Mouse (Mus musculus): Measurements from ENCODE around the gene Hoxd10. TPM values are rescaled to one million over a fixed set of nuclear protein-coding genes. Genes with fewer than 3 reads are reported as not detected.
A peak's percentile ranks its signal among the peaks of the same experiment; 100 is the strongest.

Gene Hoxd10
- total RNA-seq, 4 experiments from 2014 or later: not detected

DNA sequence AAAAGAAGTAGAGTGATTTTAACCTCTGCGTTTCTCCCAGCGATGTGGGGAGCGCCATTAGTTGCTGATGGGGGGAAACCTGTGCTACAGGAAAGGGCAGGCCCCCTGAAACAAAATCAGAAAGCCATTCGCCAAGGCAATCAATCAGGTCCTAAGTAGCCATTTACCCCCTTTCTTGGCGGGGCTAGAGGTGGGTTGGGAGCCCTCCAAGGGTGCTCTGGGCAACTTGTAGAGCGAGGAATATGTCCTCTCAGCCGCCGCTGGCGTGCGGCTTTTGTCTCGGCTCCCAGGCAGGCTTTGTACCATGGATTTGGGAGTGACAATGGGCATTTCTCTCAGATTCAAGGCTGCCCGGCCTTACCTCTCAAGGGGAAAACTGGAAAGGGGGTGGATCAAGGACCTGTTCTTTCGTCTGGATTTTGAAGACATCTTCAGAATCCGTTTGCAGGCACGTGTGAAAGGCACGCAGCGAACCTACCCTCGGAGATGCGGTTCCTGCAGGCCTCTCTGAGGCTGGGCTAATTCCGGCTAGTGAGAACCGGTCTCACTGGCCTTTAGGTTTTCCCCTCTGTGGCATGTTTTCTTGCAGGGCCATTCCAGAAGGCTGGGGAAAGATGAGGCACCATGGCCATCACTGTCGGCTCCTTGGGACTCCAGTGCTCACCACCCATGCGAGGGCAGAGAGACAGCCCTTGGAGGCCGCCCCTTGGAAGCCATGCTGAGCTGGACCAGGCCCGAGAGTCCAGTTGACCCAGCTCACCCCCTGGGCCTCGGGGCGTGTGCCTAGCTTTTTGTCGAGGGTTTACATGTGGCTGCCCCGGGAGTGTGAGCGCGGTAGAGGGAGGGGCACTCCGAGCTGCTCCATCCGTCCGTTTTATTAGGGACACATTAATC lies 5.0 kb downstream of the Hoxd10 start:
- no peak for DNase-seq

DNA sequence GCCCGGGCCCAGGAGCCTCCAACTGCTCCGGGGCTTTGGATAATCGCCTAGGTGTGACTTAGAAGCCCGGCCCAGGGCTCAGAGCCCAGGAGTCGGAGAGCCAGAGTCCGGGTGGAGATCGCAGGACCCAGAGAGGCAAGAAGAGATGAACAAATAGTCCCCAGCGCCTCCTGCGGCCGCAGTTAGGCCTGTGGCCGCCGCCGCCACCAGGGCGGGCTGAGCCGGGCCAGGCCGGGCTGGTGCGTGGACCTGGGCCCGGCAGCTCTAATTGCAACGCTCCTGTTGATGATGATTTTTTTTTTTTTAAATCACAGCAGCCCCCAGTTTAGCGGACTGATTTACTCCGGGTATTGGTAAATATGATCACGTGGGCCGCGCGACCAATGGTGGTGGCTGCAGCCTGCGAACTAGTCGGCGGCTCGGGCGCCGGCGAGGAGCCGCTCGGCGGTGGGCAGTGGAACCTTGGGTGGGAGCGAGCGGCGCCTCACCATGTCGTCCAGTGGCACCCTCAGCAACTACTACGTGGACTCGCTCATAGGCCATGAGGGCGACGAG lies 5.9 kb downstream of the Hoxd10 start, which contains the start of gene Hoxd9:
Hoxd9 (plus strand) TSS at position 161 of the 555 bp plus-strand sequence.
- DNase-seq: peak; percentile 60

DNA sequence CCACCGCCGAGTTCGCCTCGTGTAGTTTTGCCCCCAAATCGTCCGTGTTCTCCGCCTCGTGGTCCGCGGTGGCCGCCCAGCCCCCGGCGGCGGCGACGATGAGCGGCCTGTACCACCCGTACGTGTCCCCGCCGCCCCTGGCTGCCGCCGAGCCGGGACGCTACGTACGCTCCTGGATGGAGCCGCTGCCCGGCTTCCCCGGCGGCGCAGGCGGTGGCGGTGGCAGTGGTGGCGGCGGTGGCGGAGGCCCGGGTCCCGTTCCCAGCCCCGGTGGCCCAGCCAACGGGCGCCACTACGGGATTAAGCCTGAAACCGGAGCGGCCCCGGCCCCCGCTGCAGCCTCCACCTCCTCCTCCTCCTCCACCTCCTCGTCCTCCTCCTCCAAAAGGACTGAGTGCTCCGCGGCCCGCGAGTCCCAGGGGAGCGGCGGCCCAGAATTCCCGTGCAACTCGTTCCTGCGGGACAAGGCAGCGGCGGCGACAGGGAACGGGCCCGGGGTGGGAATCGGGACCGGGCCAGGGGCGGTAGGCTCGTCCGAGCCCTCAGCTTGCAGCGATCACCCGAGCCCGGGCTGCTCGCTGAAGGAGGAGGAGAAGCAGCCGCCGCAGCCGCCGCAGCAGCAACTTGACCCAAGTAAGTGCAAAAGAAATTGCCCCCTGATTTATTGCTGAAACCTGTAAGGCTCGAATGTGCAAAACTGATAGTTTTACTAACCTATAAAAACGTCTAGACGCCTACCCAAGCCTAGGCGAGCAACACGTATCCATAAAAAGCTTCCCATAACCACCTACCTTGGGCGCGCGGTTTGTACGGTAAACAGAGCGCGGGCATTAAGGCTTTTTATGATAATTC lies 6.7 kb downstream of the Hoxd10 start:
- DNase-seq: no peak

DNA sequence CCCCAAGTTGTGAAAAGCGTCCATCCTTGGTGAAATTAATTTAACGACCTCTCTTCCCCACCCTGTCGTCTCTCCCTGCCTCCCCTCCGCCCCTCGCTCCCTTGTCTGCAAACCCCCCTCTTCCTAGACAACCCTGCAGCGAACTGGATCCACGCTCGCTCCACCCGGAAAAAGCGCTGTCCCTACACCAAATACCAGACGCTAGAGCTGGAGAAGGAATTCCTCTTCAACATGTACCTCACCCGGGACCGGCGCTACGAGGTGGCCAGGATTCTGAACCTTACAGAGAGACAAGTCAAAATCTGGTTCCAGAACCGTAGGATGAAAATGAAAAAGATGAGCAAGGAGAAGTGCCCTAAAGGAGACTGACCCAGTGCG lies 7.3 kb downstream of the Hoxd10 start:
- no peak for DNase-seq

DNA sequence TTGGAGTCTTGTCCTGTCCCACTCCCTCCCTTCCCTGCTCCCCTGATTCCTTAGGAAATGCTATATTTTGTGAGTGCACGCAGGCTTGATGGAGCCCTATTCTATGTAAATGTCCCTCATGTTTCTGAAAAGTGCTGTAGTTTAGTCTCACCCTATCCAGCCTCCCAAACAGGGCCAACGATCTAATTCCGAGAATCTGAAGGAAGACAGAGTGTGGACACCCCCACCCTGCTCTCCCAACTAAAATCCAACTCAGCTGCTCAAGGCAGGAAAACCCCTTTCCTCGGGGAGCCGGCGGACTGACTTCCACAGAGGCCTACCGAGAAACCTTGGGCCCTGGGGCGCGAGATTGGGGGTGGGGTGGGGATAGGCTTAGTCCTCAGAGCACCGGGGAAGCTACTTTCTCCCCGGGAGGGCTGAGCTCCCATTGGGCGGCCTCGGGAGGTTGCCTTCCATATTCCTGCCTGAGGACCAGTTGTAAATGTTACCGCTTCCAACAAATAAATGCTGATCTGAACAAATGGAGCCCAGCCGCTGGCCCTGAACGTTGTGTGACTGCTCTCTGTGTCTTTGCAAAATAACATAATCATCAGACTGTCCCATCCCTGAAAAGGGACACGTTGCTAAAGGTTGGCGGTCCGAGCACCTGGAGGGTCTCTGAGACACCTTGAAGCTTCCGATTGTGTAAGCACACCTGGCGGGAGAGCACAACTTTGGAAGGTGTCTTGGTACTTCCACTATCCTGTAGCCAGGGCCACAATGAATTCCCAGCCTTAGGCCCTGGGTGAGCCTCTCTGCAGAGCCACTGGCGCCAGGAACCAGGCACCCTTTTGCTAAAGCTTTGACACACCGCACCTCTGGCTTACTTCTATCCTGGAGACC lies 8.2 kb downstream of the Hoxd10 start:
- no peak for DNase-seq

DNA sequence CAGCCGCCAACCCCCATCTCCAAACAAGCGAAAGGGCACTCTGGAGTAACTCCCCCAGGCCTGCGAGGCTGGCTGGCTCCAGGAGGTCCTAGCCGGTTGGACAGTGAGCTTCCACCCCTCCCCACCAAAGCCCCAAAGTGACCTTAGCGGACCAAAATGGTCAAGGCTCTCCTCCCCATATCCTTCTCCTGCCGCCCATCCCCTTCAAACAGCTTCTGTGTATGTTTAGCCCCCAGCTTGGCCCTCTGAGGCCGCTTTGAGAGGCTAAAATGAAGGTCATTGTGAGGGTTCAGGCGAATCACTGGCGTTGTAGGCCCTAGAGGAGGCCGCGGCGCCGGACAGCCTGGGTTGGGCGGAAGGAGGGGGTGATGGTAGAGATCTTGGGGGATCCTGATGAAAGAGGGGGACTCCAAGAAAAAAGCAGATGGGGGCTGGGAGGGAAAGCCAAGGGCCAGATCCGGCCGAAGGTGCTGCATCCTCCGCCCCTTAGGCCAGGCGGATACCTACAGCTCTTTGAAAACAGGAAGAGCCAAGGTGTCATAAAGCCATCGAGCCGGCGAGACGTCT lies 8.9 kb downstream of the Hoxd10 start:
- DNase-seq: no peak

DNA sequence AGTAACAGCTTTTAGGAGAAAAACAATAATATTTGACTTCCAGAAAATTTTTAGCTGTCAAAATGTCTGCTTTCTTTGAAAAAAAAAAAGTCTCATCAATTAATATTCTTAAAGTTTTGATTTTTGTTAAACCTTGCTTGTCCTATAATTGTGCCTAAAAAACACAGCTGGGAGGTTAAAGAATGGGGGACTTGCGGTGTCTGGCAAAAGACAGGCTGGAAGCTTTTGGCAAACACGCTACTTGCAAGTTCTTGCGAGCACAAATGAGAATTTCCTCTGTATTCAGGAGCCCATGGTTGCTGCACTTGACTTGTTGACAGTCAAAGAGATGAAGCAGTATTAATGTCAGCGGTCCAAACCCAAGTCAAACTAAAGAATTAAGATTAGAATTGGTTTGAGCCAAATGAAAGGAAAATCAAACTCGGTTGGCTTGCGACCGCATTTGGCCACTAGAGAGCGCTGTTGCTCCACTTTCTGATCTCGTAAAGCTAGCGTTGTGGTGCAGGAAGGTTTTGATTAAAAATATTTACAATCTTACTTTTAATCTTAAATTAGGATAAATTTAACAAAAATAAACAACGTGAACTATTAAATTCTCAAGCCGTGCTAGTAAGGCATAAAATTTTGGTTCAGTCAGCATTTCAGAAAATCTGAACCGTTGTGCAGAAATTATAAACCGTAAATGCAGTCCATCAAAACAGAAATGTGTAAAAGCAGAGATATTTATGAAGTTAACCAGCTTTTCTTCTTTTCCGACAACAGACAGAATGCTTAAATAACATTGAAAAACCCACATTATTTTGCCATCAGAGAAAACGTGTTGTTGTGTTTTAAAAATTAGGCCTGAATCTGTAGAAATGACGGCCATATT lies 10.5 kb downstream of the Hoxd10 start:
- peak; percentile 44 for DNase-seq

DNA sequence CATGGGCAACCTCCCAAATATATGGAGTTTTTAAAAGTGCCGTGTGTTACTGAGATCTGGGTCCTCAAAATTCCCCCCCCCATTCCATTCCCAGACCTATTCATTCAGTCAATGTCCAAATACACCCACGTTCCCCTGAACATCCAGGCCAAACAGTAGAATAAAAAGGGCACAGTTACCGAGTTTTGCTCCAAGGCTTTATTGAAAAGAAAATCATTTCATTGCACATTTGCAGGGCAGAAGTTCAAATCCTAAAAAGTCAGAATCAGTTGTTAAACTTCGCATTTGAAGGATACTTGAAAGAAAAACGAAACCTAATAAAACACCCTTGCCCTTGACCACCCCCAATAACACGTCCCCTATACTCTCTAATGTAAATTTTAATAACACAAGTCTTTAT lies 11.1 kb downstream of the Hoxd10 start:
- DNase-seq: no peak

DNA sequence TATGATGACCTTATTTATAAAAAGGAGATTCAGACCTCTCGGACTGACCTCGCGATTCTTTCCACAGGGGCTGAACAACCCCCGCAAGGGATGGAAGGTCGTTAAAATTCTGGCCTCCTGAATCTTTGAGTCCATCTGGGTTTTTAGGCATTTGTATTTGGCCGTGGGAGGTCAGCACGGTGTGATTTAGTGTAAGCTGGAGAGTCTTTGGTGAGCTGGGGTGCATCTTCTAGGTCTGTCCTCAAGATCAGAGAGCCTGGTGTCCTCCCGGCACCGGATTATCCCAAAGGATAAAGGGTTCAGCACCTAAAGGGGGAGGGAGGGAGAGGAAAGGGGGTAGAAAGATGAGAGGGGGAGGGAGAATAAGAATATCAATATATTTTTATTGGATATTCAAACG lies 11.6 kb downstream of the Hoxd10 start:
- no peak for DNase-seq

DNA sequence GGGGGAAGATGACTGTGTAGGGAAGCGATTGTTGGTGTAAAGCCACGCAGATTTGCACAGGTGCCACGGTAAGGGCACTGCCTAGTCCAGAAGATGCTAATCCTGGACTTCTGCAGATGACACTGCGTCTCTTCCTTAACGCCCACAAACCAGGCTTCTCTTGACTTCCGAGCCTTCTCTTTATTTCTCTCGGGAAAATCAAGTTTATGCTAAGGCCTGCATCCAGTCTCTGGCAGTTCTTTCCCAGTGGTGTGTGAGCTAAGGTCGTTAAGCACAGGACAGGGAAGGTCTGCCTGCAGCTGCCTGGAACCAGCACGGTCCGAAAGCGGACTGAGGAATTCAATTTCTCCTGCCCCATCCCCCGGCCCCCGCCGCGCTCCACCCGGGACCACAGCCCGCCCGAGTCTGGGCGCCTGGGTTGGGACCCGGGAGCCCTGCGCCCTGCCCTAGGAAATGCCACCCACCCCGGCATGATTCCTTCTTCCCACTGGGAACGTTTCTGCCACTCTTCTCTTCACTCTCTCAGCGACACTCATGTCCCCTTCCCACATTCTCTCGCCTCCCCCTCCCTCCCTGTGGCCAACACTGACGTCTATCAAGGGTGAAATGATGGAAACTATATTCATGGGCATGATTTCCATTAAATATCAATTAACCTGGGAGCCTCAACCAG lies 12.1 kb downstream of the Hoxd10 start:
- DNase-seq: no peak

DNA sequence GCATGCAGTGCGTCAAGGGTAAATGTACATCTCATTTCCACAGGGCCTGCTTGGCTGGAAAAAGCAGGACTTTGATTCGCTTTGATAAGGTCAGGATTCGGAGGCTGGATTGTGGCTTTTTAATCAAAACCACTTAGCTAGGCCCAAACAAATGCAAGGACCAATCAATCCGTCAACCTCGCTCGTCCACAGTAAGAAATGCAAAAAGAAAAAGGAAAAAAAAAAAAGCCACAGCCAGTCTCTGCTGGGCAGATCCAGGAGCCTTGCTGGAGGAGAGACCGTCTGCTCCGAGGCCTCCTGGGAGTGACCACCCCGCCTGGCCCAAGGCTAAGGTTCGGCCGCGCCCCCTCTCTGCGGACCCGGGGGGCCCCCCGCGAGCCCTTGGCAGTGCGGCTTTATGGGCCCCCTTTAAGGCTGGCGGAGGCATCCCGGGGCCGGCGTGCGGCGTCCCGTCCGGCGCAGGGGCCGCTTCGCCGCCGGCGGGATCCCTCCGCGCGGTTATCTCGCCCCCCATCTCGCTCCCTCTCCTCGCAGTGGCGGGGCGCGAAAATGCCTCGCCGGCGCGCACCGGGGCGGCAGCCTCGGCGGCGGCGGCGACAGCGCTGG lies 12.8 kb downstream of the Hoxd10 start, which contains the start of gene Hoxd8:
Hoxd8 (plus strand) TSS at position 223 of the 606 bp plus-strand sequence.
- DNase-seq: peak; percentile 68

DNA sequence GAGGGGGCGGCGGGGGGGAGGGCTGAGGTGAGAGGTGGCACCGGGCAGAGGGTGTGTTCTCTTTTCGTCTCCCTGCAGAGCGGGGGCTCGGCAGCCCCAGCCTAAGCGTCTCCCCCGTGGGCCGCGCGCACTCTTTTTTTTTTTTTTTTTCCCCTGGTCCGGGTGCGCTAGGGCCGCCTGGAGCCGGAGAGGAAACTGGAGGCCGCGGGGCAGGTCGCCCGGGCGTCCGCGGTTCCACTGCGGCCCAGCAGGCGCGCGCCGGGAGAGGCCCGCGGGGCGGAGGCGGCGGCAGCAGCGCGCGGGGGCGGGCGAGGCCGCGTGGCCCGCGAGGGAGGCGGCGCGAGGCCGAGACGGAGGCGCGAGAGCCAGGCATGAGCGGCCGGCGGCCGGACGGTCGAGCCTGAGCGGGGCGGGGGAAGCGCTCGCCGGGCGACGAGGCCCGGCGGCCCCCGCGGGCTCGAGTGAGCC lies 13.3 kb downstream of the Hoxd10 start:
- no peak for DNase-seq

DNA sequence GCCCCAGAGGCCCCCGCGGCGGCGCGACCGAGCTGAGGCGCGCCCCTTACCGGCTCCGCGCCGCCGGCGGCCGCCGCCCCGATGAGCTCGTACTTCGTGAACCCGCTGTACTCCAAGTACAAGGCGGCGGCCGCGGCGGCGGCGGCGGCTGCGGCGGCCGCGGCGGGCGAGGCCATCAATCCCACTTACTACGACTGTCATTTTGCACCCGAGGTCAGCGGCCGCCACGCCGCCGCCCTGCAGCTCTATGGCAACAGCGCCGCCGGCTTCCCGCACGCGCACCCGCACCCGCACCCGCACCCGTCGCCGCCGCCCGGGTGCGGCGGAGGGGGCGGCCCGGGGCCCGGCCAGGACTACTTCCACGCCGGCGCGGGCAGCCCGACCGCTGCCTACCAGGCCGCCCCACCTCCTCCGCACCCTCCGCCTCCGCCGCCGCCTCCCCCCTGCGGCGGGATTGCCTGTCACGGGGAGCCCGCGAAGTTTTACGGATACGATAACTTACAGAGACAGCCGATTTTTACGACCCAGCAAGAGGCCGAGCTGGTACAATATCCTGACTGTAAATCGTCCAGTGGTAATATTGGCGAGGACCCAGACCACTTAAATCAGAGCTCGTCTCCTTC lies 13.9 kb downstream of the Hoxd10 start:
- DNase-seq: peak; percentile 63

DNA sequence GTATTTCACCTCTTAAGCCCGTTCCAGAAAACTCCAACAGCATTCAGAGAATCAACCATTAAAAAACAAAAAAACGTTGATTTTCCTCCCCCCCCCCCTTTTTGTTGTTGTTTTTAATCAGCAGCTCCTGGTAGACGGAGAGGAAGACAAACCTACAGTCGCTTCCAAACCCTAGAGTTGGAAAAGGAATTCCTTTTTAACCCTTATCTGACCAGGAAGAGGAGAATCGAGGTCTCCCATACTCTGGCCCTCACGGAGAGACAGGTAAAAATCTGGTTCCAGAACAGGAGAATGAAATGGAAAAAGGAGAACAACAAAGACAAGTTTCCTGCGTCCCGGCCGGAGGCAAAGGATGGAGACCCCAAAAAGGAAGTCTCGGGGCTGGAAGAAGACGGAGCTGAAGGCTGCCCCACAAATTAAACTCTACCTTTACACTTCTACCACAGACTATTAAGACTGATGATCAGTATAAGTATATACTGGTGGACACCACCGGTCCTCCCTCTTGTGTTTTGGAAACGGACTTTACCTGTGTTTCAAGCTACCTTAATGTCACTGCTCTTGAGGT lies 14.8 kb downstream of the Hoxd10 start:
- no peak for DNase-seq

DNA sequence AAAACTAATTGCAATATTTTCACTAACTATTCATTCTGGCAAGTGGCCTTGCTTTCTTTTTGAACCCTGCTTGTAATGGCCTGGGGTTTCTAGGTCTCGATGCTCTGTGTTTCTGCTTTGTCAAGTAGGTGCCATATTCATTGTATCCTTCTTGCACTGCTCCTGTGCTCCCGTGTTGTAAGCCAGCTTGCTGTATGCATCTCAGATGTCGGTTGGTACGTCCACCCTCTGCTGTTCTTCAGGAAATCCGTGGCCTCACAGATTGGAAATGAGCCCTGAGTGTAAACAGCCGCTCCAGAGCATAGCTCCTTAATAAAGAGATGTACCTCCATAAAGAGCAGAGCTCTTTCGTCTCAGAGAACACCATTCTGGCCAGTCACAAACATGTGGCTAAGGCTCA lies 15.9 kb downstream of the Hoxd10 start:
- no peak for DNase-seq

DNA sequence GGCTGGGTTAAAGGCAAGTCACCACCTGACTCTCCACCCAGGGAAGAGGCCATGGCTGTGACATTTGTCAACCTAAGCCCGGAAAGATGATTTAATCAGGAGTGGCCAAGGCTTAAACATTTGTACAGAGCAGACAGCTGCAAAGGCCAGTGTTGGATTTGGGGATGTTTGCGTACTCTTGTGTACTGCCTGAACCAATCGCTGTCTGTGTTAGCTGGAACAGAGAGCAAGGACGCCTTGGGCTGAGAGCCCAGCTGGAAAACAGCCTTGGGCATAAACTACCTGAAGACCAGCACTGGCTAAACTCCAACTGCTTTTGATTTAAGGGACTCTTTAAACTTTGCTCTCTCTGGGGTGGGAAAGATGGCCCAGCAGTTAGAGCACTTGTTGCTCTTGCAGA lies 17.0 kb downstream of the Hoxd10 start:
- peak; percentile 70 for DNase-seq

DNA sequence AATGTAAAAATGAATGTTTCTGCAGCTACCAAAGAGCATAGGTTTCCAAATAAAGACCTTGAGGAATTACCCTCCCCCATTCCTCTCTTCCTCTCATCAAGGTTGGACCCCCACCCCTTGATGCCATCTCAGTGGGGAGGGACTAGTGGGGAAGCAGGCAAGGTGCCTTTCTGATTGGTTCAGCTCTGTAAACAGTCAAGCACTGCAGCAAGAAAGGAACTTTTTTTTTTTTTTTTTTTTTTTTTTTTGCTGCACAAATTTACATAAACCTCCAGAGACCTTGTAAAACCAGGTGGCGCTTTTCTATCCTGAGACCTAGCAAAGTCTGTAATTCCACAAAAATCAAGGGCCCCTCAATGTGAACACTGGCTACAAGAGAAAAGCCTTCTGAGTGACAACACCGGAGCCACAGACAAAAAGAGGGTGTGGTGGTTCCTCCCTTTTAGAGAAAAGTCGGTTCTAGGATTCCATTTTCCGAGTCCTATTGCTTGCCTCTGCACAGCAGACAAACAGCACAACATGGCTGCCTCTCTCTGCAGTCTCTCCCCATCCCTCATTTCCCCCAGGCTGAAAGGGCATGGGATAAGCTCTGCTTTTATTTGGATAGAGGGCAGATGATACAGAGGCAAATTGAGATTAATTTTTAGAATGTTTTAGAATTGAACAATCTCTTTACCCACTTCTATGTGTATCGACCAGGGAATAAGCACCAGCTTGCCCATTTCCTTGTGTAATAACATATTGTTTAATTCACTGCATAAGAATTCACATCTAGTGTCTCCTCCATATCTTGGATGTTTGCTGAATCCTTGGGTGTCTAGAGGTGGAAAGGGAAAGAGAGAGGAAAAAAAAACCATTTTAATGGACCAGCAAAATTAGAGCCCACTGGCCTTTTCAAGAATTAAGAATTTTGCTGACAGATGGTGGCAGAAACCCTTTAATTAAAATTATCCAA lies 18.0 kb downstream of the Hoxd10 start:
- DNase-seq: no peak
